Mouse (Mus musculus) CD4-positive helper T cell, adult 2 months (primary cell): ENCODE data around the gene Prom2.

Experiments used
- DNase-seq: peaks from one replicate; pipeline ENCODE4 v3.0.0-alpha.2; 2012; ENCODE audit warnings: low read depth, missing footprints, low spot score

Gene Prom2

GRCm38 (mm10) chr2:127484476-127485170, 56.6 kb downstream of the Prom2 start:
- no peak for DNase-seq

GRCm38 (mm10) chr2:127483001-127483400, 58.3 kb downstream of the Prom2 start:
- DNase-seq, result no peak

- DNase-seq, result no peak
These were observed 58.7 kb downstream of the Prom2 start for GRCm38 (mm10) chr2:127482533-127482911.

- no peak for DNase-seq
These were observed 59.3 kb downstream of the Prom2 start for GRCm38 (mm10) chr2:127481841-127482532.

- no peak for DNase-seq
These were observed 61.5 kb downstream of the Prom2 start for GRCm38 (mm10) chr2:127479763-127480162.

DNA sequence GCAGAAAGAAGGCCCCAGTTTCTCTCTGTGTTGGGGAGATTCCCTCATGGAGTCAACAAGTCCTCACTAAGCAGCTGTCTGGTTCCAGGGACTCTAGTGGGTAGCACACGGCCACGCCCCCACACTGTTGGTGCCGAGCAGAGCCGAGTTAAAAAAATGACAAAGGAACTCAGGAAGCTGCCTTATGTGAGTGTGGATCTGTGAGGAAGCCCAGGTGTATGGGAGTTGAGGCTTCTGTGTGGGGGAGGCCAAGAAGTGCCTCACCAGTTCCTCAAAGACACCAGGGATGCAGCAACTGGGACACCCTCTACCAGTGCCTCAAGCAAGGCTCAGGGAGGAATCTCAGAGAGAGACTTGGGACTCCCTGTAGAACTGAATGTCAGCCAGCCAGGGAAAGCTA, 62.1 kb downstream of the Prom2 start:
- DNase-seq, result no peak
